Mouse (Mus musculus): ENCODE results near the gene Zcwpw1.

Gene Zcwpw1

DNA sequence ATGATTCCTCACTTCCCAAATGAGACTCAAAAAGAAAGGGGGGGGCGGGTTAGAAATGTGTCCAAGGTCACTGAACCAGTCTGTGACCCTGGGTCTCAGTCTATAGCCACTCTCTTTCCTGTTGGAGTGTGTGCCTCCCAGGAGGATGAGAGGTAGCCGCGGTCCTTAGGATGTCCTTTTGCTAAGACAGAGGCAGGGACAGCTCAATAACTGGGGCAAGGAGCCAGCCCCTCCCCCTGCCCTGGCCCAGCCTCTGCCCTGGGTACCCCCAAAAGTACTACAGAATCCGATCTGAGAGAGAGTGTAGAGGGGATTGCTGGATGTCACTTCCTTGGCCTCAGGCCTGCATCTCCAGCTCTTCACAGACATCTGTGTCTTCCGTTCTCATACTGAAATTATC is 32.2 kb upstream of the Zcwpw1 start:
- DNase-seq (ENCODE audit: low spot score): no peak

DNA sequence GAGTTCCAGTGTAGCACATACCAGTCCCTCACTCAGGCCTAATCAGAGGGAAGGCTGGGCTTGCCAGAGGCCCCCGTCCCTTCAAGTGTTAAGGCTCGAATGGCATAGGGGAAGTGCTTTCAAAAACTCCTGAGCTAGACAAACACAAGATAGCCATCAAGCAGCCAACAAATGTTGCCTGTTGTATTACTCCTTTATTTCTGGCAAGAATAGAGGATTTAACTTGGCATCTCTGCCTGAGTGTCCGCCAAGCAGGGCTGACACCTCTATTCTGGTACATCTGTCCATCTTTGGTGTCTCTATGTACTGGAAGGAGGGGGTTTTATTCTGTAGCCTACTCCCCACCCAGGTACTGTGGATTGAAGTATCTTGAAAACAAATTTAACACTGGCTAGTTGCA is 31.5 kb upstream of the Zcwpw1 start:
- DNase-seq (ENCODE audit: low spot score): no peak

DNA sequence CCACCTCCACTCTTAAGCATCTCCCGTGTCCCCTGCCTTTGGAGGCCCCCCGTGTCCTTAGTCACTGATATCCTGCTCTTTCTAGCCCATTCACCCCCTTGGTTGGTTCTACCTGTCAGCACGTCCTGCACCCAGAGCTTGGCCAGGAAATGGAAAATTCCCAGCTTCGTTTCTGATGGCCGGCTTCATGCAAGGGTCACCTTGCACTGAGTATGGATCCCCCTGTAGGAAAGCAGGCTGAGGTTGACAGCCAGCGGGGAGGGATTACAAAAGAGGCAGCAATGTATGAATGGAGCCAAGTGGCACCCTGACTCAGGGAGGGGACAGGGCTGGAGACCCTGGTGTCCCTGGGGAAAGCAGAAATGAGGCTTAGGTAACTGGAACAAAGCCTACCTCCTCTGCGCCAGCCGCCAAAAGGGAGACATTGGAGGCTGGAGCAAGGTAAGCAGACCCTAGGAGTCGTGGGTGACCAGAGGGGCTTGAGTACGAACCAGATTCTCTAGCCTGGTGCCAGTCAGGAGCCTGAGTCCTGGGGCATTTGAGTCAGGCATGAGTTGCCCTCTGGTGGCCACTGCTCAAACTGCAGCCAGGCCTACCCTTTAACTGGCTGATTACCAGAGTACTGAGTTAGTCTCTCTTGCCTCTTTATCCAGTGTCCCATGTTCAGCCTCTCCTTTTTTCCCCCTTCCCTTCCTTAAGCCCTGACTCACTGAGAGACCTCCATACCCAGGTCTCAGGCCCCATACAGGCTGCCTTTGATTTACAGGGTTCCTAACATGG is 30.5 kb upstream of the Zcwpw1 start:
- peak; percentile 64 for DNase-seq (ENCODE audit: low spot score)

GRCm38 (mm10) chr5:137757887-137758286 is 29.7 kb upstream of the Zcwpw1 start:
- peak; percentile 57 for DNase-seq (ENCODE audit: low spot score)

DNA sequence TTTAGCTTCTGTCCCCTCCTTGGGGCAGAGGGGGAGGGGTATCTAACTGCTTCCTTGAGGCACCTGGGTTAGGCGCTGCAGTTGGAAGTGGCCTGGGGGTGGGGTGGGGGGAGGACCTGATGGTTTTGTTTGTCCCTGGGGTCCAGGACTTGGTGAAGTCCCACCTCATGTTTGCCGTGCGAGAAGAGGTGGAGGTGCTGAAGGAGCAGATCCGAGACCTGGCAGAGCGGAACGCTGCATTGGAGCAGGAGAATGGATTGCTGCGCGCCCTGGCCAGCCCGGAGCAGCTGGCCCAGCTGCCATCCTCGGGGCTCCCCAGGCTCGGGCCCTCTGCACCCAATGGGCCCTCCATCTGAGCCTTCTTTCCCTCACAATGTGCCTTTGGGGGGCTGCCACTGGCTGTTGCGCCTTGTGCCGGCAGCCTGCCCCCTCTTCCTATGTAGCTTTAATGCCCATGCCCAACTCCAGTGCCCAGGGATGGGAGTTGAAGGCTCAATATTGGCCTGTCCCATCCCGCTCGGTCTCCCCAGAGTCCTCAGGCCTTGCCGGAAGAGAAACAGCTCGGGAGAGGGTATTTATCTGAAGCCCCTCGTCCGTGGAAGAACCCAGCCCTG is 28.6 kb upstream of the Zcwpw1 start:
- DNase-seq (ENCODE audit: low spot score): no peak

- peak; percentile 90 for DNase-seq (ENCODE audit: low spot score)
These were observed 27.6 kb upstream of the Zcwpw1 start for GRCm38 (mm10) chr5:137759971-137760412.

DNA sequence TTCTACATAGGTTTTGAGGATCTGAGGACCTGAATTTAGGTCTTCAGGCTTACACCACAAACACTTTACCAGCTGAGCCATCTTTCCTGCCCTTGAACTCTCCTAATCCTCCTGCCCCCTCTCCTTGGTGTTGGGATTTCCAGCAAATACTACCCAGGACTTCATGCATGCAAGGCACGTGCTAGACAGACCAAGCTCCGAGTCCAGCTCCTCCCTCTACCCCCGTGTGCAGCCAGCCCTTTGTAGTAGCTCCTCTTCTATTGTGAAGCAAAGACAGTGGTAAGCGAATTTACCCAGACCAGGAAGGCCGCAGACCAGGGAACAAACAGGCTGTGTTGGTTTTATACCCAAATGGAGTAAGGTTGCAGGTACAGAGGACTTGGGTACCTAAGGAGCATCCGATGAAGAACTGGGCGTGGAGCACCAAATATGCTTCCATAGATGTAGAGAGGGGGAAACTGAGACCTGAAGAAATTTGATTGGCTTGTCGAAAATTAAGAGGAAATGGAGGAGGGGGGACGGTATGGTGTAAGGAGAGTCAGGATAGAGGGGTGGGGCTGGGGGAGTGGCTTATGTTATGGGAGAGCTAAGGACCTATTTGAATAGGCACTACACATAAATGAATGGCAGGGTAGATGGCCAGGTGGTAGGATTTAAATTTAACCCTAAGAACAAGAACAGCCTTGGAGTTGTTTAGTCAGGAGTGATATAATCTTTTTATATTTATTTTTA is 22.8 kb upstream of the Zcwpw1 start:
- no peak for DNase-seq (ENCODE audit: low spot score)

- DNase-seq (ENCODE audit: low spot score): no peak
These were observed 21.3 kb upstream of the Zcwpw1 start for GRCm38 (mm10) chr5:137766270-137766669.

GRCm38 (mm10) chr5:137768475-137768874 is 19.1 kb upstream of the Zcwpw1 start:
- DNase-seq (ENCODE audit: low spot score): no peak

GRCm38 (mm10) chr5:137770709-137771108 is 16.9 kb upstream of the Zcwpw1 start:
- no peak for DNase-seq (ENCODE audit: low spot score)

DNA sequence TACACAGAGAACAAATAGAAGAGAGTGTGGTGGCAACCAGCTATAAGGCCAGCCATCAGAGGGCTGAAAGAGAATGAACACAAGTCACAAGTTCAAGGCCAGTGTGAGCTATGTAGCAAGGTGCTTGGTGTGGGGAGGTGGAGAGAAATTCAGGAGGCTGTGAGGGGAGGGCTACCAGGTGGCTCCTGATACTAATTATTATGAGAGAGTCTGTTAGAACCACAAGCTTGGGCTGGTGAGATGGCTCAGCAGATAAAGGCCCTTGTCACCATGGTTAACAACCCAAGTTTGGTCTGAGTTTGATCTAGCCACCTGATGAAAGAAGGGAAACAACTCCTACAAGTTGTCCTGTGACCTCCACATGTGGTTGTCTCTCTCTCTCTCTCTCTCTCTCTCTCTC is 14.8 kb upstream of the Zcwpw1 start:
- no peak for DNase-seq (ENCODE audit: low spot score)

- no peak for DNase-seq (ENCODE audit: low spot score)
These were observed 11.9 kb upstream of the Zcwpw1 start for GRCm38 (mm10) chr5:137775587-137776290.

- DNase-seq (ENCODE audit: low spot score): no peak
These were observed 11.1 kb upstream of the Zcwpw1 start for GRCm38 (mm10) chr5:137776408-137776918.

GRCm38 (mm10) chr5:137777267-137777845 is 10.2 kb upstream of the Zcwpw1 start:
- DNase-seq (ENCODE audit: low spot score): no peak

DNA sequence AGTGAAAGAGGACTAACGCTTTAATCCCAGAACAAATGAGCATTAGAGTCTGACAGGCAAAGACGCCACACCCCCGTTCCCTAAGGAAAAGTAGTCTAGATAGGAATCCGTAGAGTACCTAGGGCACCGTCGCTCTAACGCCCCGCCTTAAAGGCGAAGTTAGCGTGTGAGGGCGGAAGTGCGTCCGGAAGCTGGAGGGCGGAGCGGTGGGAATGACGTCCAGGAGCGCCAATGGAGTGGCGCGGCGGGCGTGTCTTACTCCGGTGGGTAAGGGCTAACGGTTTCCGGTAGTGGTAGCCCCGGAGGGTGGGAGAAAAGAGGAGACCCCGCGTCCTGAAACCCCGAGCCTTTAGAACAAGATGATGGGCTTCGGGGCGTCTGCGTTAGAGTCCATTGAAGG is 9.0 kb upstream of the Zcwpw1 start, which contains the start of gene Ppp1r35:
Ppp1r35 (plus strand) TSS at position 215 of the 400 bp plus-strand sequence.
- peak; percentile 96 for DNase-seq (ENCODE audit: low spot score)

- no peak for DNase-seq (ENCODE audit: low spot score)
These were observed 8.3 kb upstream of the Zcwpw1 start for GRCm38 (mm10) chr5:137779053-137779933.

DNA sequence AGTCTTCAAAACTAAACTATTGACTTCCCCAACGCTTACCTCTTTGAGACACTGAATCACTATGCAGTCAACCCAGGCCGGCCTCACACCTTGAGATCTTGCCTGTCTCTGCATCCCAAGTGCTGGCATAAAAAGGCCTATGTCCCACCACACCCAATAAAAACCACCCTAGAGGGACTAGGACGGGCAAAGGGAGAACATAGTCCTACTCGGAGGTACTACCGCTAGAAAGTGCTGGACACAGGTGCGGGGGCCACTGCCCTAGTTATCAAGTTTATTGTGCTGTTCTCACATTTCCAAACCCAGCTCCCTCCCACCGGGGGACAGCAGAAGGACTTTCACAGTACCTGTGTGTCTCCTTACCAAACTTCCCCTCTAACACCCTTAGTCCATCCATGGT is 5.9 kb upstream of the Zcwpw1 start:
- no peak for DNase-seq (ENCODE audit: low spot score)

GRCm38 (mm10) chr5:137782776-137783522 is 4.6 kb upstream of the Zcwpw1 start:
- no peak for DNase-seq (ENCODE audit: low spot score)

GRCm38 (mm10) chr5:137783901-137784540 is 3.6 kb upstream of the Zcwpw1 start:
- DNase-seq (ENCODE audit: low spot score): no peak
